11 mouse cellular contexts compared by ENCODE assay signal in genomic region chr16:79627139-79627538, GRCm38 (mm10).
DNase-seq lines count a peak whose midpoint lies in the region.
"Had no signal": no experiment of that assay in that cellular context is flagged by ENCODE, and none has a peak within 500 bp of the region (broad histone marks: within the 10 kb centered on the region; RNA-seq: fewer than 3 reads in every experiment).

No protein-coding gene starts in this region.

- DNase-seq in cerebellum, adult 9-10 months = peak; percentile 23
- no peak for DNase-seq in cerebellum, adult 11 months
- peak; percentile 17 for DNase-seq in brain, adult 2 months (ENCODE audit: low read depth, low spot score)
- peak; percentile 6 for DNase-seq in mesoderm, embryonic 11.5 days (ENCODE audit: low read depth, low spot score)
- no peak for DNase-seq in spleen, adult 12 weeks (ENCODE audit: low spot score)
- DNase-seq: adrenal gland, adult 2 months; adrenal gland, postnatal 10 days; adrenal gland, postnatal 25 days; cerebellum, adult 11-12 months; cerebellum, postnatal 10 days; forebrain, postnatal 0 days had no signal

Comparison
In these comparisons a context has a peak if more than half of its experiments do, and no peak if none do; other contexts are left out.
1. DNase-seq: peak in cerebellum, adult 9-10 months (single experiment), brain, adult 2 months (single experiment) and mesoderm, embryonic 11.5 days (single experiment); none in cerebellum, adult 11 months (single experiment) and spleen, adult 12 weeks (single experiment).